Mouse (Mus musculus): ENCODE data around the gene Gm11114.

GRCm38 (mm10) chr9:85302849-85303248 is 9.7 kb upstream of the Gm11114 start:
- TF ChIP-seq POLR2A (IDR thresholded peaks at IDR 0.05; ENCODE audit: borderline replicate concordance, low read depth, low read length), result no peak
- no peak for TF ChIP-seq CTCF (IDR thresholded peaks at IDR 0.05; ENCODE audit: low read depth, low read length)

Measured in bone marrow macrophage, adult 2 months (primary cell).